Mouse (Mus musculus) embryonic facial prominence, embryonic 14.5 days (tissue): Measurements from ENCODE around the gene Zfp385b. TPM values are rescaled to one million over a fixed set of nuclear protein-coding genes. Genes with fewer than 3 reads are reported as not detected.
A peak's percentile ranks its signal among the peaks of the same experiment; 100 is the strongest.

Experiments
- ATAC-seq: fragments of 200-750 bp; cut with Nextera tagmentation; 2 replicates; pipeline ENCODE4 v1.8.0; 2017; ENCODE audit warnings: low read depth, moderate number of reproducible peaks, moderate TSS enrichment
- DNase-seq: peaks from one replicate; pipeline ENCODE4 v3.0.0-alpha.2; 2015; ENCODE audit warnings: low spot score
- H3K27ac ChIP-seq: fragments of 300-500 bp; sonication (generic); replicated peaks from 2 replicates; pipeline ENCODE4 v1.5.1; 2014; ENCODE audit warnings: low read depth, mild to moderate bottlenecking, low read length, moderate library complexity
- H3K27me3 ChIP-seq: fragments of 300-500 bp; sonication (generic); replicated peaks from 2 replicates; pipeline ENCODE4 v1.6.1; 2014; ENCODE audit warnings: low read length; ENCODE audit not compliant: control insufficient read depth, insufficient read depth
- H3K36me3 ChIP-seq: fragments of 300-500 bp; sonication (generic); 2 replicates; pipeline ENCODE4 v1.6.1; 2014; ENCODE audit warnings: low read length, mixed read lengths; ENCODE audit not compliant: control insufficient read depth, insufficient read depth
- H3K4me1 ChIP-seq: fragments of 300-500 bp; sonication (generic); 2 replicates; pipeline ENCODE4 v1.6.1; 2014; ENCODE audit warnings: antibody characterized with exemption, low read length; ENCODE audit not compliant: control insufficient read depth, insufficient read depth
- H3K4me2 ChIP-seq: fragments of 300-500 bp; sonication (generic); 2 replicates; pipeline ENCODE4 v1.6.1; 2014; ENCODE audit warnings: low read depth, mild to moderate bottlenecking, low read length, moderate library complexity, mixed read lengths
- H3K4me3 ChIP-seq: fragments of 300-500 bp; sonication (generic); 2 replicates; pipeline ENCODE4 v1.5.1; 2014; ENCODE audit warnings: low read depth, mild to moderate bottlenecking, low read length
- H3K9ac ChIP-seq: fragments of 300-500 bp; sonication (generic); 2 replicates; pipeline ENCODE4 v1.6.1; 2014; ENCODE audit warnings: low read depth, mild to moderate bottlenecking, low read length, moderate library complexity, mixed read lengths
- H3K9me3 ChIP-seq: fragments of 300-500 bp; sonication (generic); 2 replicates; pipeline ENCODE4 v1.6.1; 2016; ENCODE audit warnings: low read length; ENCODE audit not compliant: control insufficient read depth
- WGBS: fragments of 180-500 bp; shearing (Covaris S2); extraction: QIAGEN DNeasy Blood & Tissue Kit; methylation state at CpG from one replicate; pipeline ENCODE4 v1.1.7; 2014; 5-methylcytosine and 5-hydroxymethylcytosine counted together
- polyA plus RNA-seq: library from polyadenylated mRNA; unstranded; fragments of >200 nt; fragmentation: Nextera tagmentation; extraction: Ambion mirVana; gene quantifications from 2 replicates; pipeline ENCODE4 v1.2.1, GENCODE M21; 2014

Zfp385b gene
- polyA plus RNA-seq, 1 experiment from 2014 or later = 8.9 TPM

DNA sequence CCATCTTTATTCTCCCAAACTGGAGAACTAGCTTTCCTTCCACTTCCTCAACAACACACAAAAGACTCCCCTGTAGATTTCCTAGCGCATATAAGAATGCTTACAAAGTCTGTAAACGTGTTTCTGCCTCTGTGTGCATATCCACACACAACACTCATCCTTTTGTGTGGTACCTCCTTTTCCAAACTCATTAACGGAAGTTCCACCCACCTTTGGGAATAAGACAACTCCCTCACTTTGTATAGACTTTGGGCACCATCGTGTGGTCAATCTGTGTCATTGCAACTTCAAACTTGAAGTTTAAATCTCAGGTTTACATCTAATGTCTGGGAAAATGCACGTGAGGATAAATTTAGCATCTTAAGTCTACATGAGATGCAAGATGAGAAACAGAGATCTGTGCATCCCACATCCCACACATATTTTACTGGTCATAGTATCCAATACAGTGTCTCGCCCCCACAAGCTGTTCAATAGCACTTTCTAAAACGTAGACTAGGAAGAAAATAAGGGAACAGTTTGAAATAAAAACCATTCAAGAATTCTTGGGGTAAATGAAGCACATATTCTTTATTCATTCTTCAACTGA lies 110.1 kb downstream of the Zfp385b start:
- DNase-seq (peak; percentile 75), ATAC-seq (no peak)
- Histone ChIP-seq H3K4me2 (peak overlapping the region; percentile 31), H3K27me3 (no peaks in the 10 kb centered on the region), H3K4me1 (no peaks in the 10 kb centered on the region), H3K9ac (no peak overlapping the region), H3K27ac (no peak overlapping the region), H3K9me3 (no peaks in the 10 kb centered on the region), H3K36me3 (no peaks in the 10 kb centered on the region), H3K4me3 (no peak overlapping the region)
- 26% methylated on average over 7 of the region's 7 CpGs for WGBS

DNA sequence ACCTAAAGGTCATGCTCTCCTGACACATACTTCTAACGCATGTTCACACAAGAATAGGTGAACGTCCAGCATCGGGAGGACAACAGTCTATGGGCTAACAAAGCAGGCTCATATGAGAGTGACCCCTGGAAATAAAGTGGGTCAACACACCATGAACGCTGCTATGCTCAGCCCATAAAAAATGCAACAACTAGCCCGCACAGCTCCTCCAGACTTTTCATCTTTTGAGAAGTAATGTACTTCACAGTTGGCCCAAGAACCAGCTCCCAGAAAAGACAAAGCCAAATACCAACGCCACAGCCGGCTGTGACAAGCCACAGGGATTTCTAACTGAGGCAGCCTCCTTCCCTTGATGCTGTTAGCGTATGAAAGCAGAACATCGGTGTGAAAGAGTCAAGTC lies 112.3 kb downstream of the Zfp385b start:
- H3K27me3 ChIP-seq = no peaks in the 10 kb centered on the region
- no peaks in the 10 kb centered on the region for H3K36me3 ChIP-seq
- WGBS = 80% methylated on average over 9 of the region's 9 CpGs
- no peak for ATAC-seq
- no peaks in the 10 kb centered on the region for H3K9me3 ChIP-seq
- H3K4me2 ChIP-seq = no peak overlapping the region
- no peak overlapping the region for H3K4me3 ChIP-seq
- no peak overlapping the region for H3K9ac ChIP-seq
- DNase-seq = no peak
- H3K27ac ChIP-seq = no peak overlapping the region
- H3K4me1 ChIP-seq = no peaks in the 10 kb centered on the region

DNA sequence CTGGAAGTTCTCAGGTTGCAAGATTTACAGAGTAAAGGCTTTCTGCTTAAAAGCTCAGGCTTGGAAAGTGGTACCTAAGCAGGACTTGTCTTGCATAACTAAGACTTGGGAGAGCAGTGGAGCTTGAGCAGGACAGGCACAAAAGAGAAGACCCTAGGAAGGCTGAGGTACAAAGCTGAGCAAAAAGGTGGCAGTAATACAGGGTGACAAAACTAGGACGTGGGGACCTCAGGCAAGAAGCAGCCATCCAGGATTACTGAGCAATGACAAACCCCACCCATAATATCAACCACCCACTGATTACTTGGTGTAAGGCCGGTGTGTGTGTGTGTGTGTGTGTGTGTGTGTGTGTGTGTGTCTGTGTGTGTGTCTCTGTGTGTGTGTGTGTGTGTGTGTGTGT lies 114.0 kb downstream of the Zfp385b start:
- Histone ChIP-seq H3K9me3 (no peaks in the 10 kb centered on the region), H3K36me3 (no peaks in the 10 kb centered on the region), H3K4me1 (no peaks in the 10 kb centered on the region), H3K27me3 (no peaks in the 10 kb centered on the region), H3K27ac (no peak overlapping the region), H3K4me2 (no peak overlapping the region), H3K9ac (no peak overlapping the region), H3K4me3 (no peak overlapping the region)
- ATAC-seq = peak; percentile 47; the same call in 1 of the 2 replicates
- 33% methylated on average over 1 of the region's 2 CpGs for WGBS
- DNase-seq = peak; percentile 24

DNA sequence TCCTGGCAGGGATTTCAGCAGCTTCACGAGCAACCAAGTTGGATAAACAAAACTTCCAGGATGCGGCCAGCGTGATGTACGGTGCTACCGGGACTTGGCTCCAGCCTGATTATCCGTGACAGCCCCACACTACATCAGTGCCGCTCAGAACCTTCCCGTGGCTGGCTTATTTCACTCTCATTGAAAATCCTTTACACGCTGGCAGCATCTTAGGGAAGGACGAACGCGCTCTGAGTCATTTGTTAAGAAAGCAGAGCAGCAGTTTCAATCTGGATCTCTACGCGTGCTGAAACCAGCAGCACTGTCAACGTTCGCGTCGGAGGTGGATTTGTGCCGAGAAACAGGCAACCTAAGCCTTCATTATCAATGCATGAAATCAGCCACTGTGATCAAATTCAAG lies 116.4 kb downstream of the Zfp385b start:
- H3K9me3 ChIP-seq = no peaks in the 10 kb centered on the region
- ATAC-seq (peak; percentile 53; the same call in 1 of the 2 replicates), DNase-seq (peak; percentile 74)
- H3K36me3 ChIP-seq = no peaks in the 10 kb centered on the region
- H3K4me2 ChIP-seq = peak overlapping the region; percentile 50
- H3K4me1 ChIP-seq = no peaks in the 10 kb centered on the region
- H3K27ac ChIP-seq = no peak overlapping the region
- H3K9ac ChIP-seq = peak overlapping the region; percentile 12; the same call in 1 of the 2 replicates
- no peaks in the 10 kb centered on the region for H3K27me3 ChIP-seq
- WGBS = 31% methylated on average over 19 of the region's 19 CpGs
- peak overlapping the region; percentile 26 for H3K4me3 ChIP-seq

DNA sequence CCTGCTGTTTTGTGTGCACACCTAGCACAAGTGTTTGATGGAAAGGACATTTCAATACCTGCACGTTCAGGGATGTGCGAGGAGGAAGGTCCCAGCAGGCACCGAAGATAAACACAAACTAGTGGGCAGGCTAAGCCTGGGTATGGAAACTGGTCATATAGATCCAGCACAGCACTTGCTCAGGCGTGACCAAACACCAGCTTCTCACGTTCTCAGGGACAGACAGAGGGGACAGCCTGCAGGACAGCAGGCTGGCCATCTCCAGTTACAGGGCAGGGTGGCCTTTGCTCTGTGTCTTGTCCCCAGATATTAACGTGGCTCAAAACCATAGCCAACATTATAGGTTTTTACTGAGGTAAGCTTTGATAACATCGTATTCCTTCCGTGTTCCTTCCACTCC lies 128.3 kb downstream of the Zfp385b start:
- 69% methylated on average over 8 of the region's 8 CpGs for WGBS
- no peak overlapping the region for H3K27ac ChIP-seq

GRCm38 (mm10) chr2:77690316-77690715 lies 129.1 kb downstream of the Zfp385b start:
- WGBS = 74% methylated on average over 8 of the region's 8 CpGs

More for the DNA sequence above, 128.3 kb downstream of the Zfp385b start:
- no peaks in the 10 kb centered on the region for H3K36me3 ChIP-seq
- H3K4me1 ChIP-seq = no peaks in the 10 kb centered on the region; the same call in 1 of the 2 replicates
- ATAC-seq (no peak), DNase-seq (no peak)
- H3K4me3 ChIP-seq = no peak overlapping the region
- no peak overlapping the region for H3K9ac ChIP-seq
- H3K27me3 ChIP-seq = no peaks in the 10 kb centered on the region
- no peak overlapping the region for H3K4me2 ChIP-seq
- H3K9me3 ChIP-seq = no peaks in the 10 kb centered on the region

DNA sequence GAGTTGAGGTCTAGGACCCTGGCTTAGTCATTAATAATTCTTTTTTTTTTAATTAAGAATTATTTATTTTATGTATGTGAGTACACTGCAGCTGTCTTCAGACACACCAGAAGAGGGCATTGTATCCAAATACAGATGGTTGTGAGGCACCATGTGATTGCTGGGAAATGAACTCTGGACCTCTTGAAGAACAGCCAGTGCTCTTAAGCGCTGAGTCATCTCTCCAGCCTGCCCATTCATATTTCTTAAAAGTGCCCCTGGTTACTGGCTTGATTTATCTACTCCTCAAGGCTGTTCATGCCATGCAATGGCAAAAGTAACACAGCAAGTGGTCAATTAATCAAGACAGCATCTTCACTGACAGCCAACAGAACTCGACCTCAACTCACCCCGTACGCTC lies 130.8 kb downstream of the Zfp385b start:
- Histone ChIP-seq H3K36me3 (no peaks in the 10 kb centered on the region), H3K27ac (no peak overlapping the region), H3K4me1 (no peaks in the 10 kb centered on the region; the same call in 1 of the 2 replicates), H3K4me2 (no peak overlapping the region), H3K27me3 (no peaks in the 10 kb centered on the region), H3K9ac (no peak overlapping the region), H3K9me3 (no peaks in the 10 kb centered on the region), H3K4me3 (no peak overlapping the region)
- 86% methylated on average over 4 of the region's 4 CpGs for WGBS
- no peak for DNase-seq
- no peak for ATAC-seq

More at GRCm38 (mm10) chr2:77690316-77690715, 129.1 kb downstream of the Zfp385b start:
- no peak overlapping the region for H3K9ac ChIP-seq
- H3K4me1 ChIP-seq = no peaks in the 10 kb centered on the region; the same call in 1 of the 2 replicates
- H3K4me3 ChIP-seq = no peak overlapping the region
- H3K9me3 ChIP-seq = no peaks in the 10 kb centered on the region
- H3K4me2 ChIP-seq = no peak overlapping the region
- H3K36me3 ChIP-seq = no peaks in the 10 kb centered on the region
- no peak overlapping the region for H3K27ac ChIP-seq
- no peaks in the 10 kb centered on the region for H3K27me3 ChIP-seq
- ATAC-seq = no peak
- DNase-seq = no peak

DNA sequence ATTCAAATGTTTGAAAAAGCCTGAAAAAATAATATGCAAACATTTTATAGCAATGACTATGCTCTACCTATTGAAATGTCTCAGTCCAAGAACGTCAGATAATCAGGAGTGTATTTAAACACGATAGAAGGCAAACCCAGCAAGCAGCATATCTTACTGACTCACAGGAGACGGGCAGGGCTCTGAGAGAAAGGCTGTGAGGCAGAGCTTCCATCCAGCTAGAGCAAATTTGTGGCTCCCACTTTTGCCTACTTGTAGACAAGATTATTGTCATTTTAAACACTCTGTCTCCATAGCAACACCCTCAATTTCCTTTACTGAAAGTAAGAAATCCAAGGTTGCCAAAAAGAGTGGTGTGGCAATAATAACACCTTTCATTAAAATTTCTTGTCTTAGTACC lies 135.4 kb downstream of the Zfp385b start:
- no peak overlapping the region for H3K9ac ChIP-seq
- H3K27ac ChIP-seq = no peak overlapping the region
- DNase-seq (no peak), ATAC-seq (no peak)
- 78% methylated on average over 3 of the region's 3 CpGs for WGBS
- no peaks in the 10 kb centered on the region for H3K27me3 ChIP-seq
- no peak overlapping the region for H3K4me3 ChIP-seq
- no peaks in the 10 kb centered on the region for H3K36me3 ChIP-seq
- no peaks in the 10 kb centered on the region for H3K9me3 ChIP-seq
- H3K4me1 ChIP-seq = no peaks in the 10 kb centered on the region; the same call in 1 of the 2 replicates
- no peak overlapping the region for H3K4me2 ChIP-seq

- Histone ChIP-seq H3K27me3 (no peaks in the 10 kb centered on the region), H3K4me3 (no peak overlapping the region), H3K9ac (no peak overlapping the region), H3K9me3 (no peaks in the 10 kb centered on the region), H3K4me2 (no peak overlapping the region), H3K4me1 (no peaks in the 10 kb centered on the region), H3K36me3 (no peaks in the 10 kb centered on the region), H3K27ac (no peak overlapping the region)
- DNase-seq = no peak
- 86% methylated on average over 5 of the region's 5 CpGs for WGBS
- ATAC-seq = no peak
Observed at GRCm38 (mm10) chr2:77682205-77682604, 137.2 kb downstream of the Zfp385b start.
